Comparison of ENCODE assay signal across 15 mouse cellular contexts in genomic region chr12:58087311-58087710, GRCm38 (mm10).
"Had no signal": no experiment of that assay in that cellular context is flagged by ENCODE, and none has a peak within 500 bp of the region (broad histone marks: within the 10 kb centered on the region; RNA-seq: fewer than 3 reads in every experiment).

No protein-coding gene starts in this region.

- H3K4me3 ChIP-seq: limb, embryonic 10.5 days; lung, embryonic 15.5 days; midbrain, embryonic 13.5 days had no signal

- H3K4me1 ChIP-seq: limb, embryonic 10.5 days; lung, embryonic 15.5 days; midbrain, embryonic 13.5 days had no signal

- DNase-seq: kidney, adult 2 months; kidney, postnatal 36 days; layer of hippocampus, adult 9-11 months; layer of hippocampus, postnatal 36 days; lung, postnatal 14 days; thymus, adult 18-20 months; thymus, postnatal 14 days had no signal

- H3K27ac ChIP-seq: kidney, postnatal 0 days; limb, embryonic 10.5 days; lung, embryonic 15.5 days; macrophage; midbrain, embryonic 13.5 days; stomach, postnatal 0 days had no signal

- H3K4me2 ChIP-seq: liver, embryonic 11.5 days; lung, embryonic 15.5 days; midbrain, embryonic 13.5 days had no signal

- H3K9ac ChIP-seq: lung, embryonic 15.5 days; midbrain, embryonic 13.5 days had no signal

- H3K9me3 ChIP-seq: limb, embryonic 10.5 days; lung, embryonic 15.5 days; midbrain, embryonic 13.5 days had no signal

- ATAC-seq: intestine, embryonic 16.5 days; midbrain, embryonic 13.5 days had no signal

- H3K36me3 ChIP-seq: limb, embryonic 10.5 days; lung, embryonic 15.5 days; midbrain, embryonic 13.5 days had no signal

- H3K27me3 ChIP-seq: lung, embryonic 15.5 days; midbrain, embryonic 13.5 days had no signal
